26 mouse cellular contexts compared by ENCODE assay signal in genomic region chr7:28476191-28476590, GRCm38 (mm10). TPM values are rescaled to one million over a fixed set of nuclear protein-coding genes. Genes with fewer than 3 reads are reported as not detected.
A peak's percentile ranks its signal among the peaks of the same experiment; 100 is the strongest.
DNase-seq lines count a peak whose midpoint lies in the region; ATAC-seq and TF ChIP-seq lines count a peak whose summit lies in the region.
"Had no signal": no experiment of that assay in that cellular context is flagged by ENCODE, and none has a peak within 500 bp of the region (broad histone marks: within the 10 kb centered on the region; RNA-seq: fewer than 3 reads in every experiment).

No protein-coding gene starts in this region.

- TF ChIP-seq CTCF in hindbrain, postnatal 0 days (IDR thresholded peaks at IDR 0.05; ENCODE audit: low read depth): peak; percentile 32; the same call in 1 of the 2 replicates
- TF ChIP-seq CTCF in liver, postnatal 0 days (IDR thresholded peaks at IDR 0.05; ENCODE audit: low read depth): 0 out of 2 replicates have a peak, but pooled peaks have one; percentile 18
- peak; percentile 38 for TF ChIP-seq CTCF in midbrain, postnatal 0 days (IDR thresholded peaks at IDR 0.05)
- TF ChIP-seq CTCF in stomach, postnatal 0 days (IDR thresholded peaks at IDR 0.05; ENCODE audit: low read depth): peak; percentile 56

- no peak for TF ChIP-seq EP300 in liver, postnatal 0 days (IDR thresholded peaks at IDR 0.05; ENCODE audit: low read depth)
- no peak for TF ChIP-seq EP300 in stomach, postnatal 0 days (optimal IDR thresholded peaks at IDR 0.05)

- H3K4me1 ChIP-seq in hindbrain, postnatal 0 days (ENCODE audit: insufficient read depth, low read length): no peaks in the 10 kb centered on the region
- H3K4me1 ChIP-seq in hindbrain, embryonic 12.5 days: no peaks in the 10 kb centered on the region
- no peaks in the 10 kb centered on the region for H3K4me1 ChIP-seq in liver, postnatal 0 days (ENCODE audit: insufficient read depth)
- no peaks in the 10 kb centered on the region for H3K4me1 ChIP-seq in liver, embryonic 12.5 days
- no peaks in the 10 kb centered on the region for H3K4me1 ChIP-seq in midbrain, postnatal 0 days (ENCODE audit: insufficient read depth, low read length)
- H3K4me1 ChIP-seq in midbrain, embryonic 16.5 days (ENCODE audit: control insufficient read depth, insufficient read depth, low read length): no peaks in the 10 kb centered on the region
- H3K4me1 ChIP-seq in stomach, postnatal 0 days (replicated peaks; ENCODE audit: control insufficient read depth, insufficient read depth): no peaks in the 10 kb centered on the region
- H3K4me1 ChIP-seq: embryonic facial prominence, embryonic 13.5 days; forebrain, embryonic 12.5 days had no signal

- H3K27ac ChIP-seq in hindbrain, postnatal 0 days: no peak overlapping the region
- no peak overlapping the region for H3K27ac ChIP-seq in hindbrain, embryonic 12.5 days
- H3K27ac ChIP-seq in liver, postnatal 0 days (ENCODE audit: low read depth): no peak overlapping the region
- no peak overlapping the region for H3K27ac ChIP-seq in liver, embryonic 12.5 days
- no peak overlapping the region for H3K27ac ChIP-seq in midbrain, postnatal 0 days (ENCODE audit: low read depth, low read length)
- no peak overlapping the region for H3K27ac ChIP-seq in midbrain, embryonic 16.5 days (ENCODE audit: low read length)
- no peak overlapping the region for H3K27ac ChIP-seq in stomach, postnatal 0 days (replicated peaks)
- H3K27ac ChIP-seq: embryonic facial prominence, embryonic 13.5 days; forebrain, embryonic 12.5 days; gastrocnemius, adult 2 months had no signal

- no peaks in the 10 kb centered on the region for H3K36me3 ChIP-seq in hindbrain, postnatal 0 days (ENCODE audit: insufficient read depth, low read length)
- H3K36me3 ChIP-seq in hindbrain, embryonic 12.5 days: no peaks in the 10 kb centered on the region
- H3K36me3 ChIP-seq in liver, postnatal 0 days (replicated peaks; ENCODE audit: insufficient read depth, low read length): no peaks in the 10 kb centered on the region
- H3K36me3 ChIP-seq in liver, embryonic 12.5 days: no peaks in the 10 kb centered on the region
- no peaks in the 10 kb centered on the region for H3K36me3 ChIP-seq in midbrain, postnatal 0 days (ENCODE audit: insufficient read depth, low read length)
- no peaks in the 10 kb centered on the region for H3K36me3 ChIP-seq in midbrain, embryonic 16.5 days (ENCODE audit: control insufficient read depth, insufficient read depth, low read length)
- no peaks in the 10 kb centered on the region for H3K36me3 ChIP-seq in stomach, postnatal 0 days (ENCODE audit: control insufficient read depth, insufficient read depth, low read length)
- H3K36me3 ChIP-seq: embryonic facial prominence, embryonic 13.5 days; forebrain, embryonic 12.5 days; heart, embryonic 12.5 days had no signal

- no peak overlapping the region for H3K4me2 ChIP-seq in hindbrain, postnatal 0 days (ENCODE audit: low read depth, low read length)
- H3K4me2 ChIP-seq in hindbrain, embryonic 12.5 days (replicated peaks): no peak overlapping the region
- no peak overlapping the region for H3K4me2 ChIP-seq in liver, postnatal 0 days (ENCODE audit: low read depth, low read length)
- no peak overlapping the region for H3K4me2 ChIP-seq in liver, embryonic 12.5 days
- H3K4me2 ChIP-seq in midbrain, postnatal 0 days (ENCODE audit: low read depth, low read length, poor library complexity, severe bottlenecking): no peak overlapping the region
- no peak overlapping the region for H3K4me2 ChIP-seq in midbrain, embryonic 16.5 days (ENCODE audit: low read length)
- no peak overlapping the region for H3K4me2 ChIP-seq in stomach, postnatal 0 days (replicated peaks; ENCODE audit: low read depth)
- H3K4me2 ChIP-seq: embryonic facial prominence, embryonic 13.5 days; forebrain, embryonic 12.5 days; heart, embryonic 12.5 days had no signal

- no peaks in the 10 kb centered on the region for H3K27me3 ChIP-seq in hindbrain, postnatal 0 days (ENCODE audit: insufficient read depth, low read length)
- no peaks in the 10 kb centered on the region; the same call in 1 of the 2 replicates for H3K27me3 ChIP-seq in hindbrain, embryonic 12.5 days
- H3K27me3 ChIP-seq in liver, postnatal 0 days (ENCODE audit: insufficient read depth, low read length): no peaks in the 10 kb centered on the region
- 0 out of 2 replicates have a peak, but pooled peaks cover 6% of the 10 kb centered on the region for H3K27me3 ChIP-seq in liver, embryonic 12.5 days (replicated peaks)
- H3K27me3 ChIP-seq in midbrain, postnatal 0 days (ENCODE audit: insufficient read depth, low read length): no peaks in the 10 kb centered on the region
- H3K27me3 ChIP-seq in midbrain, embryonic 16.5 days (ENCODE audit: control insufficient read depth, insufficient read depth, low read depth, low read length): no peaks in the 10 kb centered on the region
- no peaks in the 10 kb centered on the region for H3K27me3 ChIP-seq in stomach, postnatal 0 days (ENCODE audit: control insufficient read depth, insufficient read depth, low read length)
- H3K27me3 ChIP-seq: embryonic facial prominence, embryonic 13.5 days; heart, embryonic 12.5 days had no signal

- H3K9me3 ChIP-seq in hindbrain, postnatal 0 days (ENCODE audit: low read length): no peaks in the 10 kb centered on the region
- H3K9me3 ChIP-seq in hindbrain, embryonic 12.5 days (replicated peaks): no peaks in the 10 kb centered on the region
- no peaks in the 10 kb centered on the region for H3K9me3 ChIP-seq in liver, postnatal 0 days (ENCODE audit: low read length)
- no peaks in the 10 kb centered on the region for H3K9me3 ChIP-seq in liver, embryonic 12.5 days (replicated peaks)
- H3K9me3 ChIP-seq in midbrain, postnatal 0 days (ENCODE audit: low read length): no peaks in the 10 kb centered on the region
- no peaks in the 10 kb centered on the region for H3K9me3 ChIP-seq in midbrain, embryonic 16.5 days (replicated peaks; ENCODE audit: control insufficient read depth, low read length, poor library complexity, severe bottlenecking)
- H3K9me3 ChIP-seq in stomach, postnatal 0 days (ENCODE audit: control insufficient read depth, low read length): no peaks in the 10 kb centered on the region
- H3K9me3 ChIP-seq: embryonic facial prominence, embryonic 13.5 days; forebrain, embryonic 12.5 days had no signal

- no peak overlapping the region for H3K9ac ChIP-seq in hindbrain, postnatal 0 days (replicated peaks; ENCODE audit: low read length)
- no peak overlapping the region for H3K9ac ChIP-seq in hindbrain, embryonic 12.5 days
- no peak overlapping the region for H3K9ac ChIP-seq in liver, postnatal 0 days (replicated peaks)
- no peak overlapping the region for H3K9ac ChIP-seq in liver, embryonic 12.5 days
- H3K9ac ChIP-seq in midbrain, postnatal 0 days (replicated peaks; ENCODE audit: low read length, poor library complexity, severe bottlenecking): no peak overlapping the region
- no peak overlapping the region for H3K9ac ChIP-seq in midbrain, embryonic 16.5 days (ENCODE audit: low read depth, low read length)
- no peak overlapping the region for H3K9ac ChIP-seq in stomach, postnatal 0 days (ENCODE audit: low read length)
- H3K9ac ChIP-seq: embryonic facial prominence, embryonic 13.5 days; forebrain, embryonic 12.5 days; heart, embryonic 12.5 days had no signal

- no peak for ATAC-seq in hindbrain, postnatal 0 days
- ATAC-seq in hindbrain, embryonic 12.5 days (ENCODE audit: low FRiP score): no peak
- no peak for ATAC-seq in liver, postnatal 0 days
- ATAC-seq in liver, embryonic 12.5 days: no peak
- ATAC-seq in midbrain, postnatal 0 days (ENCODE audit: low FRiP score): no peak
- no peak for ATAC-seq in midbrain, embryonic 16.5 days
- ATAC-seq in stomach, postnatal 0 days (ENCODE audit: low FRiP score, low TSS enrichment): no peak
- ATAC-seq: hindbrain, embryonic 16.5 days had no signal

- DNase-seq in hindbrain, postnatal 0 days (ENCODE audit: low spot score): no peak
- no peak for DNase-seq in liver, postnatal 0 days
- no peak for DNase-seq in midbrain, postnatal 0 days (ENCODE audit: low spot score)
- no peak for DNase-seq in stomach, postnatal 0 days (ENCODE audit: low spot score)
- no peak for DNase-seq in cerebellum, postnatal 10 days
- DNase-seq: adrenal gland, postnatal 10 days; cerebellum, adult 11 months; cerebellum, adult 8-10 months; cerebellum, postnatal 36 days; gastrocnemius, adult 2 months; gastrocnemius, postnatal 25 days; heart, postnatal 36 days had no signal

- WGBS in hindbrain, postnatal 0 days: 91% methylated on average over 6 of the region's 6 CpGs
- WGBS in hindbrain, embryonic 12.5 days: 87% methylated on average over 6 of the region's 6 CpGs
- WGBS in liver, postnatal 0 days (ENCODE audit: insufficient replicate concordance): 82% methylated on average over 6 of the region's 6 CpGs
- 77% methylated on average over 6 of the region's 6 CpGs for WGBS in liver, embryonic 12.5 days (ENCODE audit: insufficient replicate concordance)
- WGBS in midbrain, postnatal 0 days: 87% methylated on average over 6 of the region's 6 CpGs
- WGBS in midbrain, embryonic 16.5 days: 90% methylated on average over 6 of the region's 6 CpGs
- WGBS in stomach, postnatal 0 days: 91% methylated on average over 6 of the region's 6 CpGs

- no peak overlapping the region for H3K4me3 ChIP-seq in hindbrain, postnatal 0 days (ENCODE audit: low read length)
- no peak overlapping the region for H3K4me3 ChIP-seq in hindbrain, embryonic 12.5 days
- H3K4me3 ChIP-seq in liver, postnatal 0 days (ENCODE audit: low read depth, low read length): no peak overlapping the region
- no peak overlapping the region for H3K4me3 ChIP-seq in liver, embryonic 12.5 days
- H3K4me3 ChIP-seq in midbrain, postnatal 0 days (ENCODE audit: low read depth, low read length): no peak overlapping the region
- H3K4me3 ChIP-seq in midbrain, embryonic 16.5 days (ENCODE audit: low read depth, low read length): no peak overlapping the region
- no peak overlapping the region for H3K4me3 ChIP-seq in stomach, postnatal 0 days (ENCODE audit: low read depth, low read length)
- H3K4me3 ChIP-seq: embryonic facial prominence, embryonic 13.5 days; forebrain, embryonic 12.5 days; gastrocnemius, adult 2 months; heart, embryonic 12.5 days had no signal

RNA-seq across cellular contexts. Expression of gene Lrfn1, which starts 24.4 kb away (rescaled TPM):
- 140 and 160 TPM in 2 replicates for total RNA-seq in hindbrain, postnatal 0 days (2014; rRNA removed)
- 15.5 and 18.0 TPM in 2 replicates for polyA plus RNA-seq in hindbrain, postnatal 0 days (2015; fragmentation: Nextera tagmentation; extraction: Ambion mirVana)
- polyA plus RNA-seq in hindbrain, embryonic 12.5 days (2016; fragmentation: Nextera tagmentation; extraction: Ambion mirVana): 14.0 and 15.9 TPM in 2 replicates
- polyA plus RNA-seq in liver, postnatal 0 days (2015; fragmentation: Nextera tagmentation; extraction: Ambion mirVana): 0.12 and 0.26 TPM in 2 replicates
- polyA plus RNA-seq in liver, embryonic 12.5 days (2016; fragmentation: Nextera tagmentation; extraction: Ambion mirVana): 1.3 and 1.5 TPM in 2 replicates
- total RNA-seq in midbrain, postnatal 0 days (2014; rRNA removed): 132 and 137 TPM in 2 replicates
- polyA plus RNA-seq in midbrain, postnatal 0 days (2015; fragmentation: Nextera tagmentation; extraction: Ambion mirVana): 18.4 and 20.6 TPM in 2 replicates
- 13.9 and 15.0 TPM in 2 replicates for polyA plus RNA-seq in midbrain, embryonic 16.5 days (2015; fragmentation: Nextera tagmentation; extraction: Ambion mirVana)
- polyA plus RNA-seq in stomach, postnatal 0 days (2015; fragmentation: Nextera tagmentation; extraction: Ambion mirVana): 0.96 and 1.3 TPM in 2 replicates

RNA-seq across cellular contexts. Expression of gene Ifnl2, which starts 34.1 kb away (rescaled TPM):
- total RNA-seq in hindbrain, postnatal 0 days (2014; rRNA removed): not detected in 2 replicates
- polyA plus RNA-seq in hindbrain, postnatal 0 days (2015; fragmentation: Nextera tagmentation; extraction: Ambion mirVana): not detected in 2 replicates
- not detected in 2 replicates for polyA plus RNA-seq in hindbrain, embryonic 12.5 days (2016; fragmentation: Nextera tagmentation; extraction: Ambion mirVana)
- not detected in 2 replicates for polyA plus RNA-seq in liver, postnatal 0 days (2015; fragmentation: Nextera tagmentation; extraction: Ambion mirVana)
- polyA plus RNA-seq in liver, embryonic 12.5 days (2016; fragmentation: Nextera tagmentation; extraction: Ambion mirVana): not detected in 2 replicates
- total RNA-seq in midbrain, postnatal 0 days (2014; rRNA removed): not detected in 2 replicates
- not detected in 2 replicates for polyA plus RNA-seq in midbrain, postnatal 0 days (2015; fragmentation: Nextera tagmentation; extraction: Ambion mirVana)
- not detected in 2 replicates for polyA plus RNA-seq in midbrain, embryonic 16.5 days (2015; fragmentation: Nextera tagmentation; extraction: Ambion mirVana)
- polyA plus RNA-seq in stomach, postnatal 0 days (2015; fragmentation: Nextera tagmentation; extraction: Ambion mirVana): not detected in 2 replicates
- total RNA-seq: adrenal gland, postnatal 10 days; adrenal gland, postnatal 4 days; ES-E14; gastrocnemius, adult 2 months; gastrocnemius, postnatal 25 days; granulocyte monocyte progenitor cell, adult 5-6 weeks; heart, adult 8-10 months; heart, postnatal 36 days had no signal
- polyA plus RNA-seq: brain, embryonic 14.5 days; embryonic facial prominence, embryonic 13.5 days; forebrain, embryonic 12.5 days; heart, embryonic 12.5 days; heart, embryonic 16.5 days; hindbrain, embryonic 11.5 days; hindbrain, embryonic 16.5 days had no signal

RNA-seq across cellular contexts. Expression of gene Gmfg, which starts 38.9 kb away (rescaled TPM):
- total RNA-seq in hindbrain, postnatal 0 days (2014; rRNA removed): 0.16 and 2.9 TPM in 2 replicates
- polyA plus RNA-seq in hindbrain, postnatal 0 days (2015; fragmentation: Nextera tagmentation; extraction: Ambion mirVana): 5.5 and 6.2 TPM in 2 replicates
- polyA plus RNA-seq in hindbrain, embryonic 12.5 days (2016; fragmentation: Nextera tagmentation; extraction: Ambion mirVana): 5.9 and 6.5 TPM in 2 replicates
- polyA plus RNA-seq in liver, postnatal 0 days (2015; fragmentation: Nextera tagmentation; extraction: Ambion mirVana): 75.4 and 81.4 TPM in 2 replicates
- 41.0 and 41.3 TPM in 2 replicates for polyA plus RNA-seq in liver, embryonic 12.5 days (2016; fragmentation: Nextera tagmentation; extraction: Ambion mirVana)
- total RNA-seq in midbrain, postnatal 0 days (2014; rRNA removed): 4.3 TPM in 1 of 2 replicates, not detected in the other
- 3.4 and 4.0 TPM in 2 replicates for polyA plus RNA-seq in midbrain, postnatal 0 days (2015; fragmentation: Nextera tagmentation; extraction: Ambion mirVana)
- 2.8 and 3.5 TPM in 2 replicates for polyA plus RNA-seq in midbrain, embryonic 16.5 days (2015; fragmentation: Nextera tagmentation; extraction: Ambion mirVana)
- polyA plus RNA-seq in stomach, postnatal 0 days (2015; fragmentation: Nextera tagmentation; extraction: Ambion mirVana): 18.9 and 23.1 TPM in 2 replicates

RNA-seq across cellular contexts. Expression of gene Ifnl3, which starts 46.4 kb away (rescaled TPM):
- total RNA-seq in hindbrain, postnatal 0 days (2014; rRNA removed): not detected in 2 replicates
- not detected in 2 replicates for polyA plus RNA-seq in hindbrain, postnatal 0 days (2015; fragmentation: Nextera tagmentation; extraction: Ambion mirVana)
- not detected in 2 replicates for polyA plus RNA-seq in hindbrain, embryonic 12.5 days (2016; fragmentation: Nextera tagmentation; extraction: Ambion mirVana)
- polyA plus RNA-seq in liver, postnatal 0 days (2015; fragmentation: Nextera tagmentation; extraction: Ambion mirVana): not detected in 2 replicates
- polyA plus RNA-seq in liver, embryonic 12.5 days (2016; fragmentation: Nextera tagmentation; extraction: Ambion mirVana): not detected in 2 replicates
- total RNA-seq in midbrain, postnatal 0 days (2014; rRNA removed): not detected in 2 replicates
- polyA plus RNA-seq in midbrain, postnatal 0 days (2015; fragmentation: Nextera tagmentation; extraction: Ambion mirVana): not detected in 2 replicates
- not detected in 2 replicates for polyA plus RNA-seq in midbrain, embryonic 16.5 days (2015; fragmentation: Nextera tagmentation; extraction: Ambion mirVana)
- not detected in 2 replicates for polyA plus RNA-seq in stomach, postnatal 0 days (2015; fragmentation: Nextera tagmentation; extraction: Ambion mirVana)
- total RNA-seq: adrenal gland, postnatal 10 days; adrenal gland, postnatal 4 days; ES-E14; gastrocnemius, adult 2 months; gastrocnemius, postnatal 25 days; granulocyte monocyte progenitor cell, adult 5-6 weeks; heart, adult 8-10 months; heart, postnatal 36 days had no signal
- polyA plus RNA-seq: brain, embryonic 14.5 days; embryonic facial prominence, embryonic 13.5 days; forebrain, embryonic 12.5 days; heart, embryonic 12.5 days; heart, embryonic 16.5 days; hindbrain, embryonic 11.5 days; hindbrain, embryonic 16.5 days had no signal
